3 mouse cellular contexts compared by ENCODE assay signal in the genomic region with DNA sequence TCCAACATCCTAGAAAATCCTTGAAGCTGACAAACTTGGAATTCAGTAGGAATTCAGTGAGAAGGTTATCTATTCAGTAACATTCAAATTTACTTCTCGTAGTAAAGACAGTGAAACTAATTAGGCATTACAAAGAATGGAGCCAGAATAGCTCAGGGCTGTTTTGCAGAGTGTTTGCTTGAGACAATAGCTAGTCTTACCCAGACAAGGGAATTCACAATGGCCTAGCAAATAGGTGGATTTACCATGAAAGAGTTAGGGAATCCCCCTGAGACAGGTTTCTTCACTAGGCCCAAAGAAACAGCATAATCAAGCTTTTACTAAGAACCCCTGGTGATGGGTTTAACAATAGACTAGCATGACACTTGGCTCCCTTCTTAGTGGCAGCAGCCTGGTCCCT.
DNase-seq lines count a peak whose midpoint lies in the region.

No protein-coding gene starts in this region.

- DNase-seq in ES-CJ7 (ENCODE audit: low read depth, low spot score) (peak; percentile 44), R1 (ENCODE audit: low read depth, low spot score) (peak; percentile 65), ZHBTc4 (ENCODE audit: low read depth, low spot score) (peak; percentile 54)
